ENCODE assay signal across 23 mouse cellular contexts in genomic region chrX:36591120-36591519, GRCm38 (mm10).
"Had no signal": no experiment of that assay in that cellular context is flagged by ENCODE, and none has a peak within 500 bp of the region (broad histone marks: within the 10 kb centered on the region; RNA-seq: fewer than 3 reads in every experiment).

No protein-coding gene starts in this region.

- H3K27me3 ChIP-seq: kidney, embryonic 15.5 days; limb, embryonic 12.5 days; limb, embryonic 15.5 days; lung, embryonic 15.5 days; midbrain, embryonic 12.5 days; midbrain, embryonic 15.5 days; neural tube, embryonic 12.5 days; neural tube, embryonic 15.5 days had no signal

- H3K9me3 ChIP-seq: kidney, embryonic 15.5 days; limb, embryonic 12.5 days; limb, embryonic 15.5 days; lung, embryonic 15.5 days; midbrain, embryonic 12.5 days; midbrain, embryonic 15.5 days; neural tube, embryonic 12.5 days; neural tube, embryonic 15.5 days had no signal

- H3K27ac ChIP-seq: kidney, embryonic 15.5 days; left cerebral cortex, adult 2 months; limb, embryonic 12.5 days; limb, embryonic 15.5 days; lung, embryonic 15.5 days; macrophage; midbrain, embryonic 12.5 days; midbrain, embryonic 15.5 days; neural tube, embryonic 12.5 days; neural tube, embryonic 15.5 days; stomach, postnatal 0 days had no signal

- H3K9ac ChIP-seq: kidney, embryonic 15.5 days; limb, embryonic 12.5 days; limb, embryonic 15.5 days; lung, embryonic 15.5 days; midbrain, embryonic 12.5 days; midbrain, embryonic 15.5 days; neural tube, embryonic 12.5 days; neural tube, embryonic 15.5 days had no signal

- H3K4me1 ChIP-seq: kidney, embryonic 15.5 days; limb, embryonic 12.5 days; limb, embryonic 15.5 days; lung, embryonic 15.5 days; midbrain, embryonic 12.5 days; neural tube, embryonic 12.5 days had no signal

- DNase-seq: kidney, adult 11 months; kidney, postnatal 10 days; layer of hippocampus, postnatal 36 days; left cerebral cortex, postnatal 4 days; lung, adult 18-20 months; lung, postnatal 14 days; right cerebral cortex, adult 18-20 months; right cerebral cortex, postnatal 14 days; right cerebral cortex, postnatal 4 days; thymus, adult 2 months; thymus, postnatal 14 days; thymus, postnatal 4 days had no signal

- ATAC-seq: midbrain, embryonic 15.5 days had no signal

- H3K4me3 ChIP-seq: kidney, embryonic 15.5 days; left cerebral cortex, adult 2 months; limb, embryonic 12.5 days; limb, embryonic 15.5 days; lung, embryonic 15.5 days; midbrain, embryonic 12.5 days; midbrain, embryonic 15.5 days; neural tube, embryonic 12.5 days; neural tube, embryonic 15.5 days had no signal

- H3K36me3 ChIP-seq: kidney, embryonic 15.5 days; limb, embryonic 12.5 days; limb, embryonic 15.5 days; lung, embryonic 15.5 days; midbrain, embryonic 12.5 days; midbrain, embryonic 15.5 days; neural tube, embryonic 12.5 days; neural tube, embryonic 15.5 days had no signal

- H3K4me2 ChIP-seq: kidney, embryonic 15.5 days; limb, embryonic 12.5 days; limb, embryonic 15.5 days; lung, embryonic 15.5 days; midbrain, embryonic 12.5 days; midbrain, embryonic 15.5 days; neural tube, embryonic 12.5 days; neural tube, embryonic 15.5 days had no signal
